Mouse (Mus musculus) forebrain, embryonic 10.5 days (tissue): ENCODE measurements around the gene Togaram2. TPM values are rescaled to one million over a fixed set of nuclear protein-coding genes. Genes with fewer than 3 reads are reported as not detected.
A peak's percentile ranks its signal among the peaks of the same experiment; 100 is the strongest.
"Not testable (repeated sequence)": the region's sequence is repeated elsewhere in the genome, so short reads cannot be mapped to it uniquely, and the experiment has no call there.

Experiments used
- DNase-seq: peaks from one replicate; pipeline ENCODE4 v3.0.0-alpha.2; 2017; ENCODE audit warnings: low spot score; ENCODE audit errors: extremely low spot score
- H3K27ac ChIP-seq: fragments of 300-500 bp; sonication (generic); 2 replicates; pipeline ENCODE4 v1.5.1; 2016; ENCODE audit warnings: mild to moderate bottlenecking
- H3K27me3 ChIP-seq: fragments of 300-500 bp; sonication (generic); 2 replicates; pipeline ENCODE4 v1.6.1; 2016; ENCODE audit warnings: mild to moderate bottlenecking; ENCODE audit not compliant: poor library complexity, severe bottlenecking
- H3K36me3 ChIP-seq: fragments of 300-500 bp; sonication (generic); replicated peaks from 2 replicates; pipeline ENCODE4 v1.6.1; 2016; ENCODE audit warnings: mild to moderate bottlenecking, moderate library complexity
- H3K4me1 ChIP-seq: fragments of 300-500 bp; sonication (generic); 2 replicates; pipeline ENCODE4 v1.6.1; 2016
- H3K4me3 ChIP-seq: fragments of 300-500 bp; sonication (generic); 2 replicates; pipeline ENCODE4 v1.5.1; 2016; ENCODE audit warnings: mild to moderate bottlenecking, moderate library complexity
- H3K9me3 ChIP-seq: fragments of 300-500 bp; sonication (generic); 2 replicates; pipeline ENCODE4 v1.6.1; 2016; ENCODE audit warnings: mild to moderate bottlenecking, moderate library complexity
- WGBS: fragments of 180-500 bp; shearing (Covaris S2); methylation state at CpG from one replicate; pipeline ENCODE4 v1.1.7; 2016; 5-methylcytosine and 5-hydroxymethylcytosine counted together
- polyA plus RNA-seq: library from polyadenylated mRNA; unstranded; fragments of >200 nt; fragmentation: Nextera tagmentation; extraction: Ambion mirVana; gene quantifications from 2 replicates; pipeline ENCODE4 v1.2.1, GENCODE M21; 2016

The Togaram2 gene
- polyA plus RNA-seq, 1 experiment from 2014 or later: not detected

- Histone ChIP-seq H3K9me3 (no peaks in the 10 kb centered on the region), H3K4me1 (peaks cover 4% of the 10 kb centered on the region), H3K27ac (no peak within 1 kb of the TSS), H3K4me3 (no peak within 1 kb of the TSS), H3K27me3 (no peaks in the 10 kb centered on the region), H3K36me3 (no peaks in the 10 kb centered on the region)
- 75% methylated on average over 10 of the region's 10 CpGs for WGBS
- no peak for DNase-seq
Observed at GRCm38 (mm10) chr17:71752831-71753230, 79.8 kb downstream of the Togaram2 start, which contains the start of gene Pcare. Gene Pcare, minus strand, starts transcription at chr17:71752894.

- Histone ChIP-seq H3K27me3 (no peaks in the 10 kb centered on the region), H3K36me3 (no peaks in the 10 kb centered on the region), H3K27ac (no peak overlapping the region), H3K4me1 (no peaks in the 10 kb centered on the region), H3K4me3 (no peak overlapping the region), H3K9me3 (peaks cover 3% of the 10 kb centered on the region; the same call in 1 of the 2 replicates)
- WGBS: 81% methylated on average over 7 of the region's 7 CpGs
- no peak for DNase-seq
Observed at GRCm38 (mm10) chr17:71760536-71760935, 87.5 kb downstream of the Togaram2 start.

GRCm38 (mm10) chr17:71768173-71768572 lies 95.1 kb downstream of the Togaram2 start, which contains the start of gene Clip4:
Gene Clip4, plus strand, starts transcription at chr17:71768473.
- H3K9me3 ChIP-seq, H3K36me3 ChIP-seq, H3K27me3 ChIP-seq, H3K4me3 ChIP-seq, DNase-seq: not testable (repeated sequence)
- Histone ChIP-seq H3K27ac (peak within 1 kb of the TSS; percentile 82), H3K4me1 (peaks cover 22% of the 10 kb centered on the region)
- WGBS: 69% methylated on average over 1 of the region's 1 CpGs

- no peaks in the 10 kb centered on the region for H3K36me3 ChIP-seq
- DNase-seq: peak; percentile 69
- H3K27me3 ChIP-seq: no peaks in the 10 kb centered on the region
- peaks cover 22% of the 10 kb centered on the region for H3K4me1 ChIP-seq
- peak overlapping the region; percentile 82 for H3K27ac ChIP-seq
- no peaks in the 10 kb centered on the region for H3K9me3 ChIP-seq
- peak overlapping the region; percentile 9; the same call in 1 of the 2 replicates for H3K4me3 ChIP-seq
- 11% methylated on average over 6 of the region's 6 CpGs for WGBS
Observed at GRCm38 (mm10) chr17:71769564-71769963, 96.5 kb downstream of the Togaram2 start.

- H3K36me3 ChIP-seq: no peaks in the 10 kb centered on the region
- peak overlapping the region; percentile 82; the same call in 1 of the 2 replicates for H3K27ac ChIP-seq
- DNase-seq: no peak
- 94% methylated on average over 3 of the region's 3 CpGs for WGBS
- no peaks in the 10 kb centered on the region for H3K27me3 ChIP-seq
- H3K4me1 ChIP-seq: peaks cover 22% of the 10 kb centered on the region
- no peaks in the 10 kb centered on the region for H3K9me3 ChIP-seq
- no peak overlapping the region for H3K4me3 ChIP-seq
Observed at GRCm38 (mm10) chr17:71770696-71771095, 97.6 kb downstream of the Togaram2 start.

- Histone ChIP-seq H3K27me3 (no peaks in the 10 kb centered on the region), H3K9me3 (peaks cover 7% of the 10 kb centered on the region; the same call in 1 of the 2 replicates), H3K36me3 (no peaks in the 10 kb centered on the region), H3K27ac (no peak overlapping the region), H3K4me1 (peaks cover 15% of the 10 kb centered on the region), H3K4me3 (no peak overlapping the region)
- no peak for DNase-seq
- 84% methylated on average over 4 of the region's 4 CpGs for WGBS
Observed at GRCm38 (mm10) chr17:71774173-71774572, 101.1 kb downstream of the Togaram2 start.

- WGBS: 92% methylated on average over 4 of the region's 4 CpGs
- Histone ChIP-seq H3K4me1 (peaks cover 4% of the 10 kb centered on the region), H3K4me3 (no peak overlapping the region), H3K36me3 (no peaks in the 10 kb centered on the region), H3K9me3 (peaks cover 7% of the 10 kb centered on the region; the same call in 1 of the 2 replicates), H3K27ac (no peak overlapping the region), H3K27me3 (no peaks in the 10 kb centered on the region)
- DNase-seq: no peak
Observed at GRCm38 (mm10) chr17:71775279-71775678, 102.2 kb downstream of the Togaram2 start.

GRCm38 (mm10) chr17:71778696-71779095 lies 105.6 kb downstream of the Togaram2 start:
- 75% methylated on average over 3 of the region's 3 CpGs for WGBS
- Histone ChIP-seq H3K27ac (no peak overlapping the region), H3K4me1 (peaks cover 18% of the 10 kb centered on the region), H3K4me3 (no peak overlapping the region), H3K27me3 (peaks cover 18% of the 10 kb centered on the region), H3K9me3 (peaks cover 7% of the 10 kb centered on the region; the same call in 1 of the 2 replicates), H3K36me3 (no peaks in the 10 kb centered on the region)
- DNase-seq: no peak

Other genes starting within 250 kb of the Togaram2 start
- 5.8 and 6.9 TPM in 2 replicates for gene Gm4707, start 213.3 kb upstream of the Togaram2 start, polyA plus RNA-seq
- gene Smchd1, start 197.9 kb upstream of the Togaram2 start, polyA plus RNA-seq: 80.0 and 83.1 TPM in 2 replicates
- 66.9 and 72.7 TPM in 2 replicates for gene Ndc80, start 146.4 kb upstream of the Togaram2 start, polyA plus RNA-seq
- gene Spdya, start 121.2 kb upstream of the Togaram2 start, polyA plus RNA-seq: 1.0 and 1.3 TPM in 2 replicates
- 121 and 126 TPM in 2 replicates for gene Wdr43, start 57.4 kb upstream of the Togaram2 start, polyA plus RNA-seq
- not detected in 2 replicates for gene Pcare, start 79.6 kb downstream of the Togaram2 start, polyA plus RNA-seq
- gene Clip4, start 95.2 kb downstream of the Togaram2 start, polyA plus RNA-seq: 4.4 and 5.1 TPM in 2 replicates